Mouse (Mus musculus) skeletal muscle tissue, adult 2 months (tissue): ENCODE measurements at regions not wholly inside any gene's neighbourhood (a gene's known extent, or its start where the extent isn't known, plus 50 kb on each side); places are given as distances from the start of the nearest gene placed in this dataset.

Experiments
- DNase-seq: peaks from one replicate; pipeline ENCODE4 v3.0.0-alpha.2; 2012; ENCODE audit warnings: low read depth, low spot score

DNA sequence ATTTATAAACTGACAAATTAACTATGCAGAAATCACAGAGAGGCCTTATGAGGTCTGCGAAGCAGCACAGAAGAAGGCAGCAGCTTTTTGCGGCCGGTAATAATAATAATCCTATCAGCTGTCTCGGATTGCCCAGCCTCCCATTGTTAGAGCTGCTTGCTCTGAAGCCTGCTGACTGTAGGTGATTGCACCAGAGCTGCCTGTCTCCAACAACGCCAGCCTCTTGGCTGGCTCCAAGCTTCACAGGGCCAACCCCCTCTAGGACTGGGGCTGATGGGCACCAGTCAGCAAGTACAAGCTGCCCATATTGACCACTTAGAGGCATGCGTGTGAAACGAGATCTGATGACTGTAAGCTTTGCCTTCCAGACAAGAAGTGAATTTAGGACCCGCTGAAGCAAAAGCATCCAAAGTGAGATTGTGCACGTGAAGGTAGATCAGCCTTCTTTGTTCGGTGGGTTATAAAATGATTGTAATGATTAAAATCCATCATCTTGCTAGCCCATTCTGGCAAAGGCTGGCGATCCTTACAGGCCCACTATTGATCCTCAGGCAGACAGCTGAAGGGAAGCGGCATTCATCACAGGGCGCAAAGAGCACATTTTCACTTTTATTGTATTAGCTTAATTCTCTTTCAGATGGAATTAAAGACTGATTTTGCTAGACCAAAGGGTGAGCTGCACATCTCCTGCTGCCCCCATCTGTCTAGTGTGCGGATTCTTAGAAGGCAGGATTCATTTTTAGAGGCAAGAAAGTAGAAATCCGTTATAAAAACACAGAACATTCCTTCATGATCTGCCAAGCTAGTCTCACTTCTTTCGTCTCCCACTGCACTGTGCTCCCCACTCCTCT, 503.2 kb upstream of the Smim15 start:
- no peak for DNase-seq

DNA sequence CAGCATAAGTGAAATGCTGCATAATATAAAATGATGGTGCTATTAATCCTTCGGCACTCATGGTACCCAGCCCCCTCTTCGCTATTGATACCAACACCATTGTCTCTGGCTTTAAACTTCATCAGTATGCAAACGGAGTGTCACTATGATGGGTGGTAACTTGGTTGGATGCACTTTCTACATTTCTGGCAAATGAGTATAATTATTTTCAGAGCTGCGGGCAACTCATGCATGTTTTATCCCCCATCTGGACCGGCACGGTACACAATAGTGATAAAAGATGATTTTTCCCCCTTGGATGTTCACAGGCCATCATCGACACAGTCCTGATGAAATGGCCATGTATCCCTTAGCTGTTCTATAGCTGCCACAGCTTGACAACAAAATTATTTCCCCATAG, 503.9 kb upstream of the Smim15 start:
- no peak for DNase-seq

DNA sequence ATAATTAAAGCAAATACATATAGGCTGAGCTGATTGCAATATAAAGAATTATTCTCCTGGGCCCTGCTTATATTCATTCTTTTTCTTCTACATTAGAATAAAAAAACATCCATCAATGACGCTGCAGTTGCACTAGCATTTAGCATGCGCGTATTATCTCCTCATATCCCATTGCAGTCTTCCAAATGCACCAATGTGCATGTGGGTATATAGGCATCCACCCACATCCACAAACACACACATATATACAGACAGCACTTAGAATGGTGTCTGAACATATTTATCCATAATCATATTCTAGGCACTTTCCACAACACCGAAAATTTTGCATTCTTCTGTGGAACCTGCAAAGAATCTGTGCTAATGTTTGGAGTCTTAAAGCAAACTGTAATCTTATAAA, 504.4 kb upstream of the Smim15 start:
- no peak for DNase-seq

DNA sequence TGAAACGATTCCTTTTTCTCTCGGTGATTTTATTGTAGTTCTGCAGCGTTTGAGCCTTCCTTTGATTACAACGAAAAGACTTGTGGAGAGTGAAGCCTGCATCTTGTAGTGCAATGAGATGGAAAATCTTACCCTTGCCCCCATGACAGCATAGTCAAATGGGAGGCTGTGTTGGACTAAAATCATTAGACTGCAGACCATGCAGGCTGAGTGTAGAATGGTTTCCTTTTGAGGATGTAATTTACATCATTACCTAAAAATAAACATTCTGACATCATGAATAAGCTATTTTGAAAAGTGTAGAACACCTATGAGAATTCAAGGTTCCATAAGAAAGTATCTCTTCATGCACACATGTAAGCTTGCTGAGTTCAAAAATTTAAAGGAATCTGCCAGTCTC, 504.9 kb upstream of the Smim15 start:
- DNase-seq, result no peak

DNA sequence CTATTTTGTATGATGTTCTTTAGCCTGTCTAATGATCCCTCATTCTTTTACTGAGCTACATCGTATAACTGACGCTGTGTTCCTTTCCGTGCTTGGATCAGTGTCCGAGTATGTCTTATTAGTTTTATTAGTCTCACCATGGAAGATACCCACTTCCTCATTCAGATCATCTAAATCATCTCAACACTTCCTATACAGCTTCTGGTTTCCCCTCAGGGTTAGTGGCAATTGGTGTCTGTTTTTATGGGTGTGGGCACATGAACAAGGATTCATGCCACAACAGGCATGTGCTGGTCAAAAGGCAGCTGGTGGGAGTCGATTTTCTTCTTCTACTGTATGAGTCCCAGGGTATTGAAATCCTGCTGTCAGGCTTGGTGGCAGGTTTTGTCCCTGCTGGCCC, 509.0 kb upstream of the Smim15 start:
- no peak for DNase-seq

DNA sequence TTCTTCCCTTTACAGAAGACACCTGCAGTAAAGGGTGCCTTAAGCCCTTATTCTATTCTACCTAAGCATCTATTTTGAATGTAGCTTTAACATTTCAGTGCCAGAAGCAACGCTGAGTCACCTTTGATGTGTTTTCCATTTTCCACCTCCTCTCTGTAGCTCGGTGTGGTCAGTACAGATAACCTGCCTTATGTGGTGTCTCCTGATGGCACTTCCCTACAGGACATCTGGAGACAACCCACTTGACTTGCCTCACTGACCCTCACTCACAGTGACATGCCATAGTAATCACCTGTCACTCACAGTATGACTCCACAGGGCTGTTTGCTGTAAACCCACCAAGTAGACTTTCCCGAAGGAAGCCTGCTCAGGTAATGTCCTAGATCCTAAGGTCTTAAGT, 510.9 kb upstream of the Smim15 start:
- DNase-seq, result no peak

DNA sequence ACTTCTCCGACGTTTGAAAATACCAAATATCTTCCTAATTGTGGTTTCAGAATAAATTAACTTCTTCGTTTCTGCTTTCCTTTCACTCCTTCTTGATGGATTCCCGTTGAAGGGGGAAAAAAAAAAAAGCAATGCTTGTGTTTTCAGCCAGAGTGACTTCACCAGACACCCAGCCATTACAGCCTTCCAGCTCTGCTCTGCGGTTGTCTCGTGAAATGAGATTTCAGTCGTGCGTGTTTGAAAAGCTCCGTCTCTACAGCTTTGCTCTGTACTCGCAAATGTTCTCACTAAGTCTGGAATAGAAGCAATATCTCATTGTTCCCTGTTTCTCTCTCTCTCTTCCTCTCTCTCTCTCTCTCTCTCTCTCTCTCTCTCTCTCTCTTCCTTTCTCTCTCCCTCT, 509.6 kb upstream of the Kif2a start:
- DNase-seq, result no peak

DNA sequence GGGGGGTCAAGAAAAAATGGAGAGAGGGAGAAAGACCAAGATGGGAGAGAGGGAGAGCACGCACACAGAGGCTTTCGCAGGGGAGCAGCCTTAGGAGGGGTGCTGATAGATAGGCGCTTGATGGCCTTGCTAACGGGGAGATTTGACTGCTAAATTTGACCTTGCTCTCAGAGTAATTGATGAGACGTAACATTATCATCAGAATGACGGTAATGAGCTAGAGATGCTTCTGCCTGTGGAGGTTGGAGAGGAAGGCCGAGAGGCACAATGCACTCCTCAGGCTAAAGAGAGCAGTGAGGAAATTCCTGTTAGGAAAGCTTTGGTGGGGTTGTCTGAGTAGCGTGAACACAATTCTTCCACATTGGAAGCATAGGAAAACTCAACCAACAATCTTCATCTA, 509.1 kb upstream of the Kif2a start:
- DNase-seq, result no peak

DNA sequence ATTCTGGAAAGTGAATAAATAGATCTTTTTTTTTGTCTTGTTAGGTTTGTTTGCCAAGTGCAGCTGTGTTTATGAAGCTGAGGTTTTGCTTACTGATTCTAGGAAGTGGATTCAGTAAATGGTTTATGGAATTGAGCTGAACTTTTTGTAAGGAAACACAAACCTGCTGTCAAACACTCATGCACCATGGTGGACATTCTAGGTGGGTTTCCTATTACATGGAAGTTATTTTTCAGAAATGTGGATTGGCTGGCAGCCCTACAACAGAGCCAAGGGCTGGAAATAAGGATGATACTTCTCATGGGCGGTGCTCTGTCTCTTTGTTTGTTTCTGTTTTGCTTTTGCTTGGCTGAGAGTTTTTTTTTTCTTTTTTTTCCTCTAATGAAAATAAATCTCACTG, 508.5 kb upstream of the Kif2a start:
- no peak for DNase-seq

DNA sequence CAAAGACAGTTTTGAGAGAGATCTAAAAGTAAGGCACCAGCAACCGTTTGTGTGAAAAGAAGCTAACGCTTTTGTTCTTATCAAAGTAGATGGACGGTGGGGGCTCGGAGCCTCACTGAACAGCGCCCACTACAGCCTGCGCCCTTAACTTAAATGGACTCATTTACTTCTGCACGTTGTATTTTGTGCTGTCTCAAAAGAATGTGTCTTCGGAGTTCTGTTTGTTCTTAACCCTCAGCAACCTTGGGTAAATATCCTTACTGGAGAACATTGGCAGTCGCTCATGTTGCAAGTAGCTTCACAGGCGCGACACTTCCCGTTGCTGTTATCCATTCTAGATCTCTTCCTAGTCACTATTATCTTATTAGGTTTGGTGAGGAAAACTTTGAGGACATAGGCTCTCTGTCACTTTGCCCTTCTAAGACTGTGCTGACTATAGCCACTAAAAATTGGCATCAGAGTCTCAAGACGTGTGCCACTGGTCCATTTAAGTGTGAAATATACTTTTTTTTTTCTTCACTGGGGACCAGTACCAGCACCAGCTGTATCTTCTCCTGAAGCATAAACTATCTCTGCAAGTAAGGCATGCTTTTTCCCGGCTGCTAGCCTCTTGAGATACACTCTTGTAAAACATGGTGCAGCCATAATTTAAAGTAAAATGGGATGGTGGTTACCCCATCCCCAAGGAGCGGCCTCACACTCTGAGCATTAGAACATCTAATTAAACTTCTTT, 507.0 kb upstream of the Kif2a start:
- no peak for DNase-seq

DNA sequence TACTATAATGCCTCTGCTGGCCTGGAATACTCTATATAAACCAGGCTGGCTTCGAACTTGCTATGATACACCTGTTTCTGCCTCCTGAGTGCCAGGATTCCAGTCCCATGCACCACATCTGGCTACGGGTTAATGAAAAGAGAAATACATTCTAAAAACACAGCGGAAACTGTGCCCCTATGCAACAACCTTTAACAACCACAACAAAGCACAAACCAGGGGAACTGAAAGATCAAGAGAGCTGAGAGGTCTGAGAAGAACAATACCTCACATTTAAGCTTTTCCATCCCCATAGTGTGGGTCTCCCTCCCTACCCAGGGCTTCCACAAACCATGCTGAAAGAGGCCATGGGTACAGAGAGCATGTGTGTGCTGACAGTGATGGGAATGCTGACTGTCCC, 501.0 kb upstream of the Kif2a start:
- no peak for DNase-seq

DNA sequence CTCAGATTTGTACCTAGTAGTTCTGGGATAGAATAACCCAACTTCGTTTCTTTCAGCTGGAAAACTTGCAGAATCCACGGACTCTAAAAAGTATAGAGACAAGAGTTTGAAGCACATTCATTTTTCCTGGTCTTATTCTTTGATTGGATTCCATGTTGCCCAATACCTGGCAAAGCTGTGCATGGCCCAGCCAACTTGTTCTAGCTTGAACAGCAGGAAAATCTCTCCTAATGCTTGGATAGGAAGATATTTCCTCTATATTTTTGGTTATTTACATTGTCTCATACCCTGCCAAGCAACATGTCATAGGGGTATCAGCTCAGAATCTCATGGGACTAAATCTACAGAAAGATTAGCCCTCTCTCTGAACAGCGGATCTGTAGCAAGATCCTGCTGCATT, 492.3 kb upstream of the Kif2a start:
- DNase-seq, result no peak

DNA sequence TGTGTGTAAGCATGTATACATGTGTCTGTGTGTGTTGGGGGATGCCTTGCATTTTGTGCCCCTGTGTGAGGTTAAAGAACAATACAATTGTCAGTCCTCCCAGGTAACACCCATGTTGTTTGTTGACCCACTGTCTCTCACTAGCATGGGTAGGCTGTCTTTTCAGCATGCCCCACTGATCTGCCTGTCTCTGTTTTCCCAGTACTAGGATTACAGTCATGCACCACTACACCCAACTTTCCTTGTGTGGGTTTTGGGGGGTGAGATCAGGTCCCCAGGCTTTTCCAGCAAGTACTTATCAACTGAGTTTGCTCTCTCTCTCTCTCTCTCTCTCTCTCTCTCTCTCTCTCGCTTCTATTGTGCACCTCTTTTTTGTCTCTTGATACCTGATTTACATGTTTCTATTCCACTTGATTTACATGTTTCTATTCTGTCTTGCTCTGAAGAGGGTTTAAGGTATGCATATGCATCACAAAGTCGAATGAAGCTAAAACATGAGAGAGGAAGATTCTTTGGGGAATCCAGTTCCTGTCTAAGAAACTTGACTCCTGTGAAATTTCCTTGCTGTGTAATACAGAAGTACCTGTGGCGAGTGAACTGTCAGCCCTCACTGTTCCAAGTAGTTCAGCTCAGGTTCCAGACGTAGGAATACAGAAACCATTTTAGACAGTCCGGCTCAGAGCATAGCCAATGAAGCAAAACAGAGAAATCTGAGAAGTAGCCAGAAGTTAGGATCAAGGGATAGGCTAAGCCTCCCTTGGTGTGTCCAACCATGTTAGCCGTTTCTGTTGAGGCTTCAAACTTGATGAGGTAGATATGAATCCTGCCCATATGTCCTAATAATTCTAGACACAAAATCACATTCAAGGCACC, 491.6 kb upstream of the Kif2a start:
- DNase-seq, result no peak

DNA sequence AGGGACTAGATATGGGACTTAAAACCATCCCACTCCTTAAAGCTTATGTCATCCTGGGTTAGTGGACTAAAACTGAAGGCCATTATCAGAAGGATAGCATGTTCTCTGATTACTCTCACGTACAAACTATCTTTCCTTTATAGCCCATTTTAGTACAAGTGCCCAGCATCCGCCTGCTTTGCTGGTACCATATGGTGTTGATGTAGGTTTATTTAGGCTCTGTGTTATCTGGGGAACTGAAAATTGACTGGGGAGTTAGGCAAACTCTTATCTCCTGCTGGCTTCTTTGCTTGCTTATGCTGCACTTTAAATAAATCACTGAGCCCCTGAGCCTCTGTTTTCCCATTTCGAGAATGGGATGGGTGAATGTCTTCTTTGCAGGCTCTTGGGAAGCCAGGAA, 485.4 kb upstream of the Kif2a start:
- DNase-seq, result no peak

DNA sequence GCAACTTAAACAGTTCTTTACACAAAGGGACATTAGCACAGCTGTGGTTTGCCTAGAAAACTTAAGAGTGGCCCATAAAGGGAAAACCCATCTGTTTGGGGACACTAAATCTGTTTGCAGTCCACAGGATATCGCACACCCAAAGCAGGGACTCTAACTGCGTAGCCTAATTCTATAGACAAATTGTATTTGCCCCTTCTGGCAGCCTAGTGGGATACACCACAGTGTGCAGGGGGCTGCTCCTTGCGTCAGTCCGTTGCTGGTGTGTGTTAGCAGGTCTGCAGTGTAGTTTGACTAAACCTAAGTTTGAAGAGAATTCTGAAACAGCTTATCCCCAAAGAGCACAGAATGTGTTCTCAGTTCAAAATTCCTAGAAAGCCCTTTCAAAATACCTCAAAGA, 484.9 kb upstream of the Kif2a start:
- no peak for DNase-seq

DNA sequence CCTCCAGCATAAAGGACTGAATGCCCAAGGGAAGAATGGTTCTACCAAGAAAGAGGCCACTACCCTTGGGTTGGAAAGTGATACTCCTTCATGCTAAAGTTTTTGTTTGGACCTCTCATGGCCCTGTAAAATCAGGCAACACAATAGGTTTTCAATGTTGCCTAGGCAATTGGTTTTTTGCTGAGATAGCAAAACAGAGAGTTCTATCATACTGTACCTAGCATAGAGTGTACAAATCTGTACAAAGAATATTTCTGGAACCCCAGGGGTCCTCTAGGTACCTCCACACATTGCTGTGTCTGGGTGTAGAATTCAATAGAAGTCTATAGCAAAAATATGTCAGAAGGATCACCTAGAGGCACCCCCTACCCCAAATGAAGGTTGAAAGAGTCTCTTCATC, 483.4 kb upstream of the Kif2a start:
- no peak for DNase-seq

DNA sequence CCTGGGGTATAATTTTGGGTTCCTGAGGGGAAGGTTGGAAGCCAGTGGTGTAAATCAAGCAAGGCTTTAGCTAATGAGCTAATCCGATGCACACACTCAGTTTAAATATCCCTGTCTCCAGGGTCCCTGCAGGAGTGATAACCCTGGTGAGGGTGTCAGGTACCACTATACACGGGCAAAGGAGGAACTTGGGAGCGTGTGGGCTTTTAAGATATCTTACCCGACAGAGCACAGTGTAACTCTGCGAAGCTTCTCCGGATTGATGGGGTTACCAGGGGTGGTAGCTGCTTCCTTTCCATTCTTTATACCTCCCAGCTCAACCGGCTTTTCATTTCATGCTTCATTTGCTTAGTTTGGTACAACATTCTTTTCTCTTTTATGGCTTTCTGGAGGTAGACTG, 480.3 kb upstream of the Kif2a start:
- DNase-seq, result no peak

DNA sequence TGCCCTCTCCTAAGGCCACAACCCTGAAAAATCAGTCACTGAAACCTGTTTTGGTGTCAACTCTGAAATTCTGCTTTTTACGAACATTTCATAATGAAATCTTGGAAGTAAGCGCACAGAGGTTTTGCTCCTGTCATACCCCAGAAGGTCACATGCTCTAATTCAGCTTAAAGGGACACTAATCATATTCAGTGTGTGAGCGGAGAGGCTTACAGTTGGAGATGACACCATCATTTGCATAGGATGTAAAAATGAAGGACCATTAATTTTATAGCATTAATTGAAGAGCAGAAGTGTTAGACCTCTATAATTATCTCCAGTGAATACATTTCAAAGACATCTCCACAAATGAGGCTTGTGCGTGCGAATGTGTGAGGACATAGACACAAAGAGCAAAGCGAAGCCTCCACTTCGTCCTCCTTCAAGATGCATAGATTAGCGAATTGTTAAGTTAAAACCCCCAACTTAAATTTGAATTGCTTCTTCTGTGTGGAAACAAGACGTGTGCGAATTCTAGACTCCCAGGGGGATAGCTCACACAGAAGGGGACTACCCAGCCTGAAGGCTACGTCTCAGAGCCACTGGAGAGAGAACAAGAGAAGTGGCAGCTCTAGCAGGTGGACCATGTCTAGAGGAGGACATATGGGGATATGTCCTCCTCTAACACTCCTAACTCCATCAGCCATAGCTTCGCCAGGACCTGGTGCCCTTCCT, 479.0 kb upstream of the Kif2a start:
- no peak for DNase-seq

DNA sequence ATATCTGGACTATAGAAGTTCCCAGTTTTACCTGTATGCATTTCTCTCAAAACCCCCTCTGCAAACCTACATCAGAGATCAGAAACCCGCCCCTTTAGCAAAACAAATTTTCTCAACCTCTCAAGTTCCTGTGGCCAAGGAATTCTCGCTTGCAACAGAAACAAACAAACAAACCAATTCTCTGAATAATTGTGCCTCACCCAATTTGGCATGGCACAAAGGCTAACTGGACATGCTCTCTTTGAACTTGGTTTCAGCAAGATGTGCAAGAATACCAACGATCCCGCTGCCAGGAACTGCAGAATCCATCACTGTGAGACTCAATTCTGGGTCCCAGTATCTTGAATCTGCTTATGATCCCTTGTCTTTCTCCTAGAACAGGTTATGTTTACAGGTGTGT, 477.4 kb upstream of the Kif2a start:
- DNase-seq, result no peak

DNA sequence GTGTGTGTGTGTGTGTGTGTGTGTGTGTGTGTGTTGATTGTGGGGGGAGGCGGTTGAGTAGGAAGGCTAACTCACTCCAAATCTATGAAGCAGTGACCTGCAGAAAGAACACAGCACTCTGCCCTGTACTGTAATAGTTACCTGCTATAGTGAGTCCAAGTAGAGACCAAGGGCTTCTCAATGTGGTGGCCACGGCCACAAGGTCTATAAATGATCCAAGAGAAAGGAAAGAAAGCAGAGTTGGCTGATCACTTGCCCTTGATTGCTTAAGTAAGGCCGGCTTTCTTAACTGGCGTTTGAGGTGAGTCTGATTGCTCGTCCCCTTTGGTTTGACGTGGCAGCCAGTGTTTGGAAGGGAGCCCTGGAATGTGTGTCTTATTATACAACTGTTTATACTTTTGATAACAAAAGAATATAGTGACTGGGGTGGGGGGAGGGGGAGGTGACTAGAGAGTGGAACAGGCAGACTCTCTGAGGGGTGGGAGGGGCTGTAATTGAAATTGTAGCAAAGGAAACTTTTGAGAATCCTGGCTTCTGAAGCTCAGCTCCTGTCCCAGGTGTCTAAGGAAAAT, 473.3 kb upstream of the Kif2a start:
- no peak for DNase-seq

DNA sequence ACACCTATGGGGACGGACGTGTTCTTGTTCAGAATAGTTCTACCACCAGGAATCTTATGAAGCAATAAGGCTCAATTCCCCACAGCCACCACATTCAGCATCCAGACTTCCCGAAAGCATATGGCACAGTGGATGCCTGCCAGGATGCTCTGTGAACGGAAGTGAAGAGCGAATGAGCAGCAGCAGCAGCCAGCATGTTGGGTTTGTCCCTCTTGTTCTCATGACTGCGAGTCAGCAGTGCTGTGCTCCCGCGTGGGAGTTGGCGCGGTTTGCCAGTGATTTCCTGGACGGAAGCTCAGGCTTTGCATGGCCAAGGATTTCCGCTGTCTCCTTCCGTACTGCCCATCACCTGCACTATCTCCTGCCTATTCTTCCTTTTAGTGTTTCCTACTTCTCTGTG, 471.8 kb upstream of the Kif2a start:
- peak; percentile 21 for DNase-seq
